In genomic region chr9:44144718-44145060, GRCm38 (mm10) we compare ENCODE assay signal across 16 mouse cellular contexts. TPM values are rescaled to one million over a fixed set of nuclear protein-coding genes. Genes with fewer than 3 reads are reported as not detected.
A peak's percentile ranks its signal among the peaks of the same experiment; 100 is the strongest.
DNase-seq lines count a peak whose midpoint lies in the region; TF ChIP-seq lines count a peak whose summit lies in the region.
"Had no signal": no experiment of that assay in that cellular context is flagged by ENCODE, and none has a peak within 500 bp of the region (broad histone marks: within the 10 kb centered on the region; RNA-seq: fewer than 3 reads in every experiment).

No protein-coding gene starts in this region.

- no peak for TF ChIP-seq CTCF in kidney, adult 2 months (conservative IDR thresholded peaks at IDR 0.05; ENCODE audit: insufficient read depth, insufficient read length, low read depth, low read length)

- no peak overlapping the region for H3K4me3 ChIP-seq in kidney, adult 2 months (ENCODE audit: insufficient read depth, low read depth, low read length)
- H3K4me3 ChIP-seq: embryonic facial prominence, embryonic 13.5 days; forebrain, embryonic 15.5 days; hindbrain, embryonic 10.5 days; neural tube, embryonic 15.5 days had no signal

- H3K36me3 ChIP-seq in kidney, adult 2 months (ENCODE audit: control insufficient read depth, insufficient read depth, low read length): no peaks in the 10 kb centered on the region; the same call in 1 of the 2 replicates

- DNase-seq in cerebellum, adult 11 months: peak; percentile 61
- DNase-seq in cerebellum, postnatal 4 days (ENCODE audit: low spot score in 2 of 2): no peak
- no peak for DNase-seq in kidney, adult 2 months
- DNase-seq in kidney, adult 8-10 months: no peak
- peak; percentile 81 for DNase-seq in brain, adult 2 months (ENCODE audit: low read depth, low spot score)
- DNase-seq in cerebellum, postnatal 14 days: peak; percentile 73 to 82
- DNase-seq in layer of hippocampus, adult 9-11 months: no peak
- DNase-seq in retina, postnatal 1 day: no peak

- H3K4me1 ChIP-seq in kidney, adult 2 months (ENCODE audit: control insufficient read depth, insufficient read depth, low read length): no peaks in the 10 kb centered on the region
- H3K4me1 ChIP-seq: forebrain, embryonic 15.5 days; neural tube, embryonic 15.5 days had no signal

- no peaks in the 10 kb centered on the region for H3K27me3 ChIP-seq in kidney, adult 2 months (replicated peaks; ENCODE audit: control insufficient read depth, insufficient read depth, low read length)
- H3K27me3 ChIP-seq: embryonic facial prominence, embryonic 13.5 days; forebrain, embryonic 15.5 days; neural tube, embryonic 15.5 days had no signal

- TF ChIP-seq POLR2A in kidney, adult 2 months (IDR thresholded peaks at IDR 0.05; ENCODE audit: low read depth, low read length): no peak

- H3K27ac ChIP-seq in kidney, adult 2 months (ENCODE audit: insufficient read depth, low read depth, low read length): peak overlapping the region; percentile 3; the same call in 1 of the 2 replicates
- H3K27ac ChIP-seq: embryonic facial prominence, embryonic 13.5 days; forebrain, embryonic 15.5 days; hindbrain, embryonic 10.5 days; neural tube, embryonic 15.5 days had no signal

RNA-seq across cellular contexts. Expression of gene Mcam, which starts 10.4 kb away (rescaled TPM):
- 27.9 and 32.8 TPM in 2 replicates for polyA plus RNA-seq in kidney, adult 2 months (2012; rRNA removed)

RNA-seq across cellular contexts. Expression of gene Rnf26, which starts 31.4 kb away (rescaled TPM):
- polyA plus RNA-seq in kidney, adult 2 months (2012; rRNA removed): 28.8 and 30.9 TPM in 2 replicates

RNA-seq across cellular contexts. Expression of gene Gm49380, which starts 31.4 kb away (rescaled TPM):
- polyA plus RNA-seq in kidney, adult 2 months (2012; rRNA removed): not detected in 2 replicates
- polyA plus RNA-seq: limb, embryonic 11.5 days; liver, embryonic 11.5 days had no signal

RNA-seq across cellular contexts. Expression of gene C1qtnf5, which starts 37.6 kb away (rescaled TPM):
- 16.8 and 19.6 TPM in 2 replicates for polyA plus RNA-seq in kidney, adult 2 months (2012; rRNA removed)

RNA-seq across cellular contexts. Expression of gene Mfrp, which starts 43.2 kb away (rescaled TPM):
- 4.4 and 5.4 TPM in 2 replicates for polyA plus RNA-seq in kidney, adult 2 months (2012; rRNA removed)
- polyA plus RNA-seq: heart, embryonic 14.5 days; thymus, postnatal 0 days had no signal

Comparison
In these comparisons a context has a peak if more than half of its experiments do, and no peak if none do; other contexts are left out.
1. DNase-seq: peak in cerebellum, adult 11 months (single experiment), brain, adult 2 months (single experiment) and cerebellum, postnatal 14 days (2 of 2); none in cerebellum, postnatal 4 days (0 of 2), kidney, adult 2 months (single experiment), kidney, adult 8-10 months (0 of 2), layer of hippocampus, adult 9-11 months (single experiment) and retina, postnatal 1 day (single experiment).